8 mouse cellular contexts compared by ENCODE assay signal in genomic region chr11:119355443-119356385, GRCm38 (mm10). TPM values are rescaled to one million over a fixed set of nuclear protein-coding genes. Genes with fewer than 3 reads are reported as not detected.
DNase-seq lines count a peak whose midpoint lies in the region; ATAC-seq and TF ChIP-seq lines count a peak whose summit lies in the region.

Gene Sgsh, minus strand, starts transcription at chr11:119355536.
Gene Slc26a11, plus strand, starts transcription at chr11:119355557.

- peaks cover 9% of the 10 kb centered on the region for H3K4me1 ChIP-seq in hindbrain, embryonic 16.5 days (ENCODE audit: control insufficient read depth, insufficient read depth, low read depth, low read length)

- ATAC-seq in activated CD4-positive, CD25-positive, alpha-beta regulatory T cell, adult 4 months: peak; percentile 36
- ATAC-seq in common myeloid progenitor, adult 5-6 weeks (replicated peaks; ENCODE audit: low read depth, poor library complexity, severe bottlenecking): peak; percentile 36
- ATAC-seq in hindbrain, embryonic 16.5 days: peak; percentile 96

- H3K9me3 ChIP-seq in hindbrain, embryonic 16.5 days (ENCODE audit: control insufficient read depth, low read length): no peaks in the 10 kb centered on the region

- no peak for TF ChIP-seq CTCF in gastrocnemius, adult 2 months (IDR thresholded peaks at IDR 0.05)

- H3K27me3 ChIP-seq in hindbrain, embryonic 16.5 days (replicated peaks; ENCODE audit: control insufficient read depth, insufficient read depth, low read length): no peaks in the 10 kb centered on the region

- intact Hi-C loops in gastrocnemius, adult 2 months (cut with DNase I): loop anchor here (2.0 kb wide), 1 partner anchor 35 kb away; no protein-coding TSS in a partner anchor

- H3K4me2 ChIP-seq in hindbrain, embryonic 16.5 days (ENCODE audit: low read length): peak within 1 kb of the TSS; percentile 98

- DNase-seq in gastrocnemius, adult 2 months: peak; percentile 95
- DNase-seq in left cerebral cortex, adult 11 months (ENCODE audit: low spot score): peak; percentile 49
- DNase-seq in lung, postnatal 4 days: peak; percentile 93
- DNase-seq in retina, postnatal 1 day: peak; percentile 89
- DNase-seq in urinary bladder, adult 18-20 months (ENCODE audit: low spot score in 2 of 2): peak; percentile 85 to 93

- H3K27ac ChIP-seq in gastrocnemius, adult 2 months: peak within 1 kb of the TSS; percentile 84
- peak within 1 kb of the TSS; percentile 65; the same call in 1 of the 2 replicates for H3K27ac ChIP-seq in hindbrain, embryonic 16.5 days (ENCODE audit: low read depth, low read length)

- peak within 1 kb of the TSS; percentile 89 for H3K4me3 ChIP-seq in gastrocnemius, adult 2 months
- H3K4me3 ChIP-seq in hindbrain, embryonic 16.5 days (ENCODE audit: low read length): peak within 1 kb of the TSS; percentile 74

- WGBS in hindbrain, embryonic 16.5 days: 2% methylated on average over 31 of the region's 40 CpGs

- H3K9ac ChIP-seq in hindbrain, embryonic 16.5 days (ENCODE audit: low read depth, low read length): peak within 1 kb of the TSS; percentile 82

- no peaks in the 10 kb centered on the region for H3K36me3 ChIP-seq in hindbrain, embryonic 16.5 days (ENCODE audit: control insufficient read depth, insufficient read depth, low read length)

RNA-seq across cellular contexts. Expression of gene Sgsh, which starts in this region (rescaled TPM):
- polyA plus RNA-seq in activated CD4-positive, CD25-positive, alpha-beta regulatory T cell, adult 4 months (2017; shearing (Covaris generic)): 10 to 100 TPM in 1 of 2 experiments, 1 to 10 TPM in 1; 7.4 to 13.7 TPM
- 4.3 and 6.7 TPM in 2 replicates for total RNA-seq in common myeloid progenitor, adult 5-6 weeks (2017)
- total RNA-seq in gastrocnemius, adult 2 months (2021): 1 to 10 TPM; 2.7 to 3.0 TPM
- 3.6 and 5.2 TPM in 2 replicates for polyA plus RNA-seq in hindbrain, embryonic 16.5 days (2015; fragmentation: Nextera tagmentation; extraction: Ambion mirVana)

RNA-seq across cellular contexts. Expression of gene Slc26a11, which starts in this region (rescaled TPM):
- polyA plus RNA-seq in activated CD4-positive, CD25-positive, alpha-beta regulatory T cell, adult 4 months (2017; shearing (Covaris generic)): 10 to 100 TPM in 1 of 2 experiments, 1 to 10 TPM in 1; 8.5 to 17.3 TPM
- total RNA-seq in common myeloid progenitor, adult 5-6 weeks (2017): 0.44 and 1.4 TPM in 2 replicates
- total RNA-seq in gastrocnemius, adult 2 months (2021): 1 to 10 TPM; 1.9 to 2.8 TPM
- 7.5 and 8.0 TPM in 2 replicates for polyA plus RNA-seq in hindbrain, embryonic 16.5 days (2015; fragmentation: Nextera tagmentation; extraction: Ambion mirVana)

Comparison
In these comparisons a context has a peak if more than half of its experiments do, and no peak if none do; other contexts are left out.
1. Peak in every context shown above with its lines: DNase-seq, ATAC-seq, H3K4me3 ChIP-seq and H3K27ac ChIP-seq.
2. ATAC-seq: peak in every context shown above with its lines; median percentile 96 in hindbrain, embryonic 16.5 days; 36 in activated CD4-positive, CD25-positive, alpha-beta regulatory T cell, adult 4 months; 36 in common myeloid progenitor, adult 5-6 weeks.